ENCODE assay signal across 25 mouse cellular contexts in the genomic region with DNA sequence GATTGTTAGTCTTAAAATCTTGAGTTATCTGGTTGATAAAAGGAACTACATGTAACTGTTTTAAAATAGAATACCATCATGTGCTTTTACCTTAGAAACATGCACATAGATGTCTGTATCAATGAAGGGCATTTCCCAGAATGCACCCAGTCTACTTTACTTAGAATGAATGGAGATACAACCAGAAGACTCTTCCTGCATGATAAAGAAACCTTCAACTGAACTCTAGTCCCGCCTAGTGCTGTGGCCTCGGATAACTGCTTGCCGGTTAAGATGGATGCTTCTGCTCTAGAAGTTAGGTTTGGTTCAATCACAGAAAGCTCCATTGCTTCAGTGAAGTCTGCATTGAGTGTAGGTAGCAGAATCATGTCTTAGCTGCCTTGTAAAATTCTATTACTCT. TPM values are rescaled to one million over a fixed set of nuclear protein-coding genes. Genes with fewer than 3 reads are reported as not detected.
A peak's percentile ranks its signal among the peaks of the same experiment; 100 is the strongest.
DNase-seq lines count a peak whose midpoint lies in the region; ATAC-seq lines count a peak whose summit lies in the region.
"Had no signal": no experiment of that assay in that cellular context is flagged by ENCODE, and none has a peak within 500 bp of the region (broad histone marks: within the 10 kb centered on the region; RNA-seq: fewer than 3 reads in every experiment).

No protein-coding gene starts in this region.

- peak overlapping the region; percentile 33; the same call in 1 of the 2 replicates for H3K27ac ChIP-seq in liver, embryonic 11.5 days (ENCODE audit: low read depth, low read length)
- H3K27ac ChIP-seq in liver, embryonic 16.5 days (ENCODE audit: low read length): no peak overlapping the region
- H3K27ac ChIP-seq: embryonic facial prominence, embryonic 12.5 days; hindbrain, postnatal 0 days; intestine, embryonic 15.5 days; layer of hippocampus, adult 2 months; limb, embryonic 13.5 days; macrophage; midbrain, embryonic 10.5 days; midbrain, embryonic 15.5 days had no signal

- peak; percentile 22 for DNase-seq in ES-CJ7 (ENCODE audit: low read depth, low spot score)
- peak; percentile 79 for DNase-seq in c-Kit-positive CD71-positive TER-119-negative erythroid progenitor cells, embryonic 14.5 days (ENCODE audit: low read depth)
- no peak for DNase-seq in liver, embryonic 11.5 days (ENCODE audit: low spot score)
- no peak for DNase-seq in cerebellum, adult 11-12 months
- DNase-seq in right cerebral cortex, postnatal 36 days (ENCODE audit: low spot score in 2 of 2): no peak
- no peak for DNase-seq in adrenal gland, postnatal 25 days
- DNase-seq: adrenal gland, postnatal 36 days; cerebellum, adult 9-11 months; embryo, embryonic 11 days; heart, postnatal 14 days; kidney, adult 2 months; kidney, postnatal 36 days; lung, adult 2 months; lung, postnatal 10 days had no signal

- H3K9me3 ChIP-seq in liver, embryonic 11.5 days (ENCODE audit: control insufficient read depth, low read length): no peaks in the 10 kb centered on the region
- no peaks in the 10 kb centered on the region for H3K9me3 ChIP-seq in liver, embryonic 16.5 days (replicated peaks; ENCODE audit: control insufficient read depth, low read length)
- H3K9me3 ChIP-seq: embryonic facial prominence, embryonic 12.5 days; intestine, embryonic 15.5 days; limb, embryonic 13.5 days; midbrain, embryonic 10.5 days; midbrain, embryonic 15.5 days had no signal

- H3K27me3 ChIP-seq in liver, embryonic 11.5 days (replicated peaks; ENCODE audit: control insufficient read depth, insufficient read depth, low read length): no peaks in the 10 kb centered on the region
- H3K27me3 ChIP-seq in liver, embryonic 16.5 days (ENCODE audit: control insufficient read depth, insufficient read depth, low read depth, low read length): no peaks in the 10 kb centered on the region
- H3K27me3 ChIP-seq: embryonic facial prominence, embryonic 12.5 days; intestine, embryonic 15.5 days; limb, embryonic 13.5 days; midbrain, embryonic 15.5 days had no signal

- H3K4me1 ChIP-seq in liver, embryonic 11.5 days (replicated peaks; ENCODE audit: control insufficient read depth, insufficient read depth, low read length): peaks cover 20% of the 10 kb centered on the region
- H3K4me1 ChIP-seq in liver, embryonic 16.5 days (ENCODE audit: control insufficient read depth, low read depth, low read length): peaks cover 13% of the 10 kb centered on the region
- H3K4me1 ChIP-seq: embryonic facial prominence, embryonic 12.5 days; intestine, embryonic 15.5 days; limb, embryonic 13.5 days; midbrain, embryonic 10.5 days; midbrain, embryonic 15.5 days had no signal

- ATAC-seq in liver, embryonic 11.5 days (replicated peaks; ENCODE audit: low FRiP score): peak; percentile 85
- ATAC-seq in liver, embryonic 16.5 days (ENCODE audit: low read depth): peak; percentile 72
- ATAC-seq in CD4-positive, CD25-positive, alpha-beta regulatory T cell, adult 4 months: no peak
- ATAC-seq: forebrain, embryonic 16.5 days; hindbrain, postnatal 0 days; intestine, embryonic 15.5 days; midbrain, embryonic 15.5 days had no signal

- H3K4me3 ChIP-seq in liver, embryonic 11.5 days (ENCODE audit: low read depth, low read length): no peak overlapping the region
- no peak overlapping the region for H3K4me3 ChIP-seq in liver, embryonic 16.5 days (ENCODE audit: low read depth, low read length)
- H3K4me3 ChIP-seq: embryonic facial prominence, embryonic 12.5 days; intestine, embryonic 15.5 days; layer of hippocampus, adult 2 months; limb, embryonic 13.5 days; midbrain, embryonic 10.5 days; midbrain, embryonic 15.5 days had no signal

- no peak overlapping the region for H3K9ac ChIP-seq in liver, embryonic 11.5 days (ENCODE audit: low read depth, low read length)
- no peak overlapping the region for H3K9ac ChIP-seq in liver, embryonic 16.5 days (ENCODE audit: low read depth, low read length)
- H3K9ac ChIP-seq: embryonic facial prominence, embryonic 12.5 days; intestine, embryonic 15.5 days; limb, embryonic 13.5 days; midbrain, embryonic 15.5 days had no signal

- no peak overlapping the region for H3K4me2 ChIP-seq in liver, embryonic 11.5 days
- H3K4me2 ChIP-seq in liver, embryonic 16.5 days (ENCODE audit: low read depth, low read length): no peak overlapping the region
- H3K4me2 ChIP-seq: embryonic facial prominence, embryonic 12.5 days; intestine, embryonic 15.5 days; limb, embryonic 13.5 days; midbrain, embryonic 15.5 days had no signal

- H3K36me3 ChIP-seq in liver, embryonic 11.5 days (ENCODE audit: control insufficient read depth, insufficient read depth, low read length): peaks cover 29% of the 10 kb centered on the region
- peaks cover 24% of the 10 kb centered on the region for H3K36me3 ChIP-seq in liver, embryonic 16.5 days (ENCODE audit: control insufficient read depth, insufficient read depth)

- 42% methylated on average over 3 of the region's 3 CpGs for WGBS in liver, embryonic 11.5 days
- WGBS in liver, embryonic 16.5 days (ENCODE audit: insufficient replicate concordance): 18% methylated on average over 3 of the region's 3 CpGs

RNA-seq across cellular contexts. Expression of a gene that starts 26.5 kb away (rescaled TPM):
- 25.9 and 26.1 TPM in 2 replicates for polyA plus RNA-seq in liver, embryonic 11.5 days (2014; fragmentation: Nextera tagmentation; extraction: Ambion mirVana)
- 4.6 and 4.8 TPM in 2 replicates for polyA plus RNA-seq in liver, embryonic 16.5 days (2015; fragmentation: Nextera tagmentation; extraction: Ambion mirVana)
- 10 to 100 TPM; 15.4 to 28.8 TPM for polyA plus RNA-seq in CD4-positive, CD25-positive, alpha-beta regulatory T cell, adult 4 months (2017; shearing (Covaris generic))
- total RNA-seq in adrenal gland, postnatal 25 days (2021): 40.6 and 42.7 TPM in 2 replicates

Comparison
In these comparisons a context has a peak if more than half of its experiments do, and no peak if none do; other contexts are left out.
1. DNase-seq: peak in ES-CJ7 (single experiment) and c-Kit-positive CD71-positive TER-119-negative erythroid progenitor cells, embryonic 14.5 days (single experiment); none in liver, embryonic 11.5 days (single experiment), cerebellum, adult 11-12 months (single experiment), right cerebral cortex, postnatal 36 days (0 of 2) and adrenal gland, postnatal 25 days (single experiment).